Comparison of ENCODE assay signal across 8 mouse cellular contexts in the genomic region with DNA sequence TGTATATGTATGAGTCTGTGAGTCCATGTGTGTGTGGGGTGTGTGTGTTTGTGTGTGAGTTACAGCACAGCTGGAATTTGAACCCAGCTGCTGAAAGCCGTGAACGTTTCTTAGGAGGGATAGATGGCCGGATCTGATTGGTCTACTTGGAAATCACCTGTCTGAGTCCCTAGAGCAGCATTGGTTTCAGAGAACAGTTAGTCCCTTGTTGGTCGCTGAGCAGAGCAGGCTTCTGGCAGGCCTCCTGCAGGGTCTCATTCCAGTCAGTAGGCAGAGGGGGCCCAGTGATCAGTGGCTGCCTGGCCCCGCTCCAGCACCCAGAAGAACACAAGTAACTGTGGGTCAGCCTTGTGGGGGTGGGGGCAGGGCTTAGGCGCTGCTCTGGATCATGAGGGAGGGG. TPM values are rescaled to one million over a fixed set of nuclear protein-coding genes. Genes with fewer than 3 reads are reported as not detected.
DNase-seq lines count a peak whose midpoint lies in the region; ATAC-seq and TF ChIP-seq lines count a peak whose summit lies in the region.

No protein-coding gene starts in this region.

- peak overlapping the region; percentile 5 for H3K27ac ChIP-seq in heart, embryonic 15.5 days
- H3K27ac ChIP-seq in ES-E14 (ENCODE audit: insufficient read depth, low read depth, low read length, poor library complexity, severe bottlenecking): no peak overlapping the region
- peak overlapping the region; percentile 59; the same call in 1 of the 2 replicates for H3K27ac ChIP-seq in forebrain, embryonic 12.5 days
- peak overlapping the region; percentile 93 for H3K27ac ChIP-seq in limb, embryonic 12.5 days

- DNase-seq in heart, postnatal 10 days: no peak
- DNase-seq in ES-E14 (ENCODE audit: low read depth, low spot score): no peak
- no peak for DNase-seq in thymus, postnatal 10 days (ENCODE audit: low spot score in 2 of 2)
- DNase-seq in embryo, embryonic 9.5 days (ENCODE audit: extremely low spot score): no peak
- no peak for DNase-seq in adrenal gland, postnatal 14 days

- no peak overlapping the region for H3K4me2 ChIP-seq in heart, embryonic 15.5 days
- H3K4me2 ChIP-seq in forebrain, embryonic 12.5 days: no peak overlapping the region
- peak overlapping the region; percentile 16; the same call in 1 of the 2 replicates for H3K4me2 ChIP-seq in limb, embryonic 12.5 days

- H3K27me3 ChIP-seq in heart, embryonic 15.5 days: no peaks in the 10 kb centered on the region
- H3K27me3 ChIP-seq in forebrain, embryonic 12.5 days: no peaks in the 10 kb centered on the region
- no peaks in the 10 kb centered on the region for H3K27me3 ChIP-seq in limb, embryonic 12.5 days

- H3K9ac ChIP-seq in heart, embryonic 15.5 days: 0 out of 2 replicates have a peak overlapping the region, but pooled peaks have one; percentile 14
- peak overlapping the region; percentile 9 for H3K9ac ChIP-seq in ES-E14 (ENCODE audit: insufficient read depth, low read depth, low read length, poor library complexity, severe bottlenecking)
- peak overlapping the region; percentile 29; the same call in 1 of the 2 replicates for H3K9ac ChIP-seq in forebrain, embryonic 12.5 days
- H3K9ac ChIP-seq in limb, embryonic 12.5 days (replicated peaks): no peak overlapping the region

- H3K4me1 ChIP-seq in heart, embryonic 15.5 days (replicated peaks): peaks cover 47% of the 10 kb centered on the region
- peaks cover 0 to 12% of the 10 kb centered on the region in 2 experiments; a peak in 2 of 4 replicates for H3K4me1 ChIP-seq in ES-E14 (ENCODE audit: control insufficient read depth in 2 of 2, insufficient read depth in 2 of 2, low read length in 2 of 2, poor library complexity in 1 of 2)
- H3K4me1 ChIP-seq in forebrain, embryonic 12.5 days: peaks cover 33% of the 10 kb centered on the region
- peaks cover 52% of the 10 kb centered on the region for H3K4me1 ChIP-seq in limb, embryonic 12.5 days (replicated peaks)

- no peaks in the 10 kb centered on the region for H3K9me3 ChIP-seq in heart, embryonic 15.5 days (replicated peaks)
- no peaks in the 10 kb centered on the region for H3K9me3 ChIP-seq in ES-E14 (ENCODE audit: control insufficient read depth, insufficient read depth, low read depth, low read length)
- no peaks in the 10 kb centered on the region for H3K9me3 ChIP-seq in forebrain, embryonic 12.5 days
- no peaks in the 10 kb centered on the region for H3K9me3 ChIP-seq in limb, embryonic 12.5 days

- no peak; the same call in 1 of the 2 replicates for ATAC-seq in heart, embryonic 15.5 days (replicated peaks; ENCODE audit: insufficient number of reproducible peaks, insufficient read depth, low FRiP score, low read depth)
- peak; percentile 41; the same call in 1 of the 2 replicates for ATAC-seq in forebrain, embryonic 12.5 days (ENCODE audit: low FRiP score)
- ATAC-seq in limb, embryonic 12.5 days (ENCODE audit: insufficient number of reproducible peaks, insufficient read depth, low FRiP score, low TSS enrichment, low read depth): peak; percentile 70

- H3K4me3 ChIP-seq in heart, embryonic 15.5 days: no peak overlapping the region
- H3K4me3 ChIP-seq in ES-E14 (ENCODE audit: insufficient read depth in 1 of 2, low read depth in 1 of 2, low read length in 2 of 2, poor library complexity in 1 of 2, severe bottlenecking in 1 of 2): peak overlapping the region; percentile 20 to 27; a peak in 2 of 4 replicates
- H3K4me3 ChIP-seq in forebrain, embryonic 12.5 days (replicated peaks): no peak overlapping the region
- no peak overlapping the region for H3K4me3 ChIP-seq in limb, embryonic 12.5 days (replicated peaks)

- in situ Hi-C loops in ES-E14 (cut with MboI; ENCODE audit: low sequenced_read_pairs in 2 of 2, unreplicated experiment in 2 of 2): no loop called here

- H3K36me3 ChIP-seq in heart, embryonic 15.5 days: no peaks in the 10 kb centered on the region
- H3K36me3 ChIP-seq in ES-E14 (ENCODE audit: control insufficient read depth, insufficient read depth, low read length, poor library complexity, severe bottlenecking): peaks cover 15% of the 10 kb centered on the region
- H3K36me3 ChIP-seq in forebrain, embryonic 12.5 days (replicated peaks): peaks cover 10% of the 10 kb centered on the region; the same call in 1 of the 2 replicates
- H3K36me3 ChIP-seq in limb, embryonic 12.5 days: peaks cover 40% of the 10 kb centered on the region

- 35% methylated on average over 6 of the region's 6 CpGs for WGBS in heart, embryonic 15.5 days
- 29% methylated on average over 6 of the region's 6 CpGs for WGBS in forebrain, embryonic 12.5 days
- WGBS in limb, embryonic 12.5 days: 28% methylated on average over 6 of the region's 6 CpGs

- intact Hi-C loops in heart, postnatal 10 days (cut with DNase I): no loop called here

TF ChIP-seq in ES-E14, 5 proteins besides CTCF, POLR2A, EP300 and RAD21:
- TF ChIP-seq MAFK (IDR thresholded peaks at IDR 0.05; ENCODE audit: insufficient read depth, low read depth, low read length) (no peak), CHD2 (IDR thresholded peaks at IDR 0.05; ENCODE audit: low read depth, low read length) (no peak), ZNF384 (IDR thresholded peaks at IDR 0.05; ENCODE audit: low read depth, low read length) (no peak), ZC3H11A (IDR thresholded peaks at IDR 0.05; ENCODE audit: borderline replicate concordance, low read depth, low read length) (no peak), HCFC1 (IDR thresholded peaks at IDR 0.05; ENCODE audit: borderline replicate concordance, insufficient read depth, low read length) (no peak)
TF ChIP-seq in ES-E14: peak in this region for 0.

RNA-seq across cellular contexts. Expression of a gene that starts 12.2 kb away (rescaled TPM):
- polyA plus RNA-seq in heart, embryonic 15.5 days (2015; fragmentation: Nextera tagmentation; extraction: Ambion mirVana): 1.1 and 1.4 TPM in 2 replicates
- total RNA-seq in heart, postnatal 10 days (2021): 10 to 100 TPM; 28.0 to 28.8 TPM
- 6.7 and 10.7 TPM in 2 replicates for total RNA-seq in ES-E14 (2012; rRNA removed)
- polyA plus RNA-seq in forebrain, embryonic 12.5 days (2016; fragmentation: Nextera tagmentation; extraction: Ambion mirVana): 1.4 and 1.6 TPM in 2 replicates
- polyA plus RNA-seq in limb, embryonic 12.5 days (2016; fragmentation: Nextera tagmentation; extraction: Ambion mirVana): 3.2 and 3.5 TPM in 2 replicates
- 36.1 and 39.8 TPM in 2 replicates for total RNA-seq in adrenal gland, postnatal 14 days (2021)

RNA-seq across cellular contexts. Expression of a gene that starts 37.1 kb away (rescaled TPM):
- polyA plus RNA-seq in heart, embryonic 15.5 days (2015; fragmentation: Nextera tagmentation; extraction: Ambion mirVana): 4.2 and 12.0 TPM in 2 replicates
- total RNA-seq in heart, postnatal 10 days (2021): 1 to 10 TPM; 3.4 to 4.0 TPM
- total RNA-seq in ES-E14 (2012; rRNA removed): 17.6 and 20.8 TPM in 2 replicates
- polyA plus RNA-seq in forebrain, embryonic 12.5 days (2016; fragmentation: Nextera tagmentation; extraction: Ambion mirVana): 2.8 and 4.4 TPM in 2 replicates
- polyA plus RNA-seq in limb, embryonic 12.5 days (2016; fragmentation: Nextera tagmentation; extraction: Ambion mirVana): 11.1 and 12.8 TPM in 2 replicates
- total RNA-seq in adrenal gland, postnatal 14 days (2021): 3.3 and 8.9 TPM in 2 replicates

Comparison
In these comparisons a context has a peak if more than half of its experiments do, and no peak if none do; other contexts are left out.
1. H3K4me3 ChIP-seq: peak in ES-E14 (2 of 2); none in heart, embryonic 15.5 days (single experiment), forebrain, embryonic 12.5 days (single experiment) and limb, embryonic 12.5 days (single experiment).